Mouse (Mus musculus) liver, embryonic 14.5 days (tissue): ENCODE data around the gene Mgat4d. TPM values are rescaled to one million over a fixed set of nuclear protein-coding genes. Genes with fewer than 3 reads are reported as not detected.
A peak's percentile ranks its signal among the peaks of the same experiment; 100 is the strongest.

Experiments
- ATAC-seq: fragments of 200-750 bp; cut with Nextera tagmentation; 2 replicates; pipeline ENCODE4 v1.8.0; 2017; ENCODE audit warnings: moderate number of reproducible peaks, mild to moderate bottlenecking, moderate library complexity; ENCODE audit not compliant: insufficient read depth
- DNase-seq, 3 experiments: peaks; one replicate each; pipeline ENCODE4 v3.0.0-alpha.2; 2012 to 2013; ENCODE audit warnings: low read depth in 3 of 3, low spot score in 3 of 3
- H3K27ac ChIP-seq: fragments of 300-500 bp; sonication (generic); 2 replicates; pipeline ENCODE4 v1.5.1; 2014; ENCODE audit warnings: moderate library complexity, mild to moderate bottlenecking, control low read depth, inconsistent platforms
- H3K27me3 ChIP-seq: fragments of 300-500 bp; sonication (generic); 2 replicates; pipeline ENCODE4 v1.6.1; 2014; ENCODE audit warnings: mild to moderate bottlenecking, low read length, moderate library complexity; ENCODE audit not compliant: control insufficient read depth, insufficient read depth
- H3K36me3 ChIP-seq: fragments of 300-500 bp; sonication (generic); replicated peaks from 2 replicates; pipeline ENCODE4 v1.6.1; 2014; ENCODE audit warnings: low read depth; ENCODE audit not compliant: control insufficient read depth, insufficient read depth
- H3K4me1 ChIP-seq, 2 experiments: fragments of 200-500 bp in 1 of 2; fragments of 300-500 bp in 1 of 2; sonication (generic) in 1 of 2; replicated peaks; 2 replicates each; pipeline ENCODE4 v1.6.1; 2012 to 2014; ENCODE audit warnings: antibody characterized with exemption in 1 of 2, inconsistent platforms in 1 of 2, low read length in 1 of 2; ENCODE audit not compliant: control insufficient read depth in 2 of 2, insufficient read depth in 2 of 2
- H3K4me2 ChIP-seq: fragments of 300-500 bp; sonication (generic); 2 replicates; pipeline ENCODE4 v1.6.1; 2014; ENCODE audit warnings: low read depth, mild to moderate bottlenecking, control low read depth, moderate library complexity
- H3K4me3 ChIP-seq, 2 experiments: fragments of 200-500 bp in 1 of 2; fragments of 300-500 bp in 1 of 2; sonication (generic) in 1 of 2; 2 replicates each; pipeline ENCODE4 v1.5.1; 2012 to 2014; ENCODE audit warnings: low read depth in 2 of 2, low read length in 2 of 2, mild to moderate bottlenecking in 2 of 2, control low read depth in 1 of 2, inconsistent platforms in 1 of 2, moderate library complexity in 1 of 2; ENCODE audit not compliant: insufficient read depth in 1 of 2
- H3K9ac ChIP-seq: fragments of 300-500 bp; sonication (generic); replicated peaks from 2 replicates; pipeline ENCODE4 v1.6.1; 2014; ENCODE audit warnings: mild to moderate bottlenecking, control low read depth, moderate library complexity
- H3K9me3 ChIP-seq: fragments of 300-500 bp; sonication (generic); 2 replicates; pipeline ENCODE4 v1.6.1; 2016; ENCODE audit warnings: low read length, mixed read lengths; ENCODE audit not compliant: control insufficient read depth
- CTCF ChIP-seq: IDR thresholded peaks from 2 replicates; pipeline ENCODE4 v1.5.1; 2016; ENCODE audit warnings: antibody characterized with exemption, low read depth, control low read depth
- EP300 ChIP-seq: IDR thresholded peaks from 2 replicates; pipeline ENCODE4 v1.6.1; 2016; ENCODE audit warnings: antibody characterized with exemption, low read depth
- WGBS: fragments of 180-500 bp; shearing (Covaris S2); extraction: QIAGEN DNeasy Blood & Tissue Kit; methylation state at CpG from one replicate; pipeline ENCODE4 v1.1.7; 2014; ENCODE audit not compliant: insufficient replicate concordance; 5-methylcytosine and 5-hydroxymethylcytosine counted together
- polyA plus RNA-seq, 2 experiments: library from polyadenylated mRNA; depleted of rRNA in 1 of 2; stranded (reverse) in 1 of 2; unstranded in 1 of 2; fragments of >200 nt; fragmentation: Nextera tagmentation in 1 of 2; extraction: Ambion mirVana in 1 of 2; gene quantifications; 2 replicates each; pipeline versions ENCODE4 v1.2.1 to v1.2.3; 2012 to 2014

Mgat4d gene
- polyA plus RNA-seq, 2 experiments = not detected

DNA sequence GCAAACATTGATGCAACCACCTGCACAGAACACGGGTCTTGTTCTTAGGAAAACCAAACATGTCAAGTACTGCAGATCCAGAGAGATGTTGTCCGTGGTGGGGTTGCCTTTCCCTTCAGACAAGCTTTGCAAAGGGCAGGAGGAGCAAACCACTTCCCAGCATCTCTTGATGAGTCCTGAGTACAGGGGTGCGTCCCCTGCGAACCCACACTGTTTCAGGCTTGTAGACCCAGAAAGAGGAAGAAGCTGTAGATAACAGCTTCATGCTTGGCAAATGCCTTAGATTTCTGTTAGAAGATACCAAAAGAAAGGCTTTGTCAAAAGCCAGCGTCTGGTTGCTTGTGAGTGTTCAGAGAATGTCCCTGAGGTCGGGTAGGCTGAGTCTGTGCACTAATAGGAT, 69.7 kb downstream of the Mgat4d start:
- Histone ChIP-seq H3K4me2 (no peak overlapping the region), H3K9me3 (no peaks in the 10 kb centered on the region), H3K4me3 (no peak overlapping the region), H3K4me1 (peaks cover 15 to 20% of the 10 kb centered on the region in 2 experiments), H3K36me3 (no peaks in the 10 kb centered on the region), H3K27me3 (no peaks in the 10 kb centered on the region), H3K9ac (no peak overlapping the region), H3K27ac (no peak overlapping the region)
- DNase-seq = no peak
- ATAC-seq = no peak
- WGBS = 26% methylated on average over 6 of the region's 6 CpGs
- TF ChIP-seq CTCF (no peak), EP300 (no peak)

DNA sequence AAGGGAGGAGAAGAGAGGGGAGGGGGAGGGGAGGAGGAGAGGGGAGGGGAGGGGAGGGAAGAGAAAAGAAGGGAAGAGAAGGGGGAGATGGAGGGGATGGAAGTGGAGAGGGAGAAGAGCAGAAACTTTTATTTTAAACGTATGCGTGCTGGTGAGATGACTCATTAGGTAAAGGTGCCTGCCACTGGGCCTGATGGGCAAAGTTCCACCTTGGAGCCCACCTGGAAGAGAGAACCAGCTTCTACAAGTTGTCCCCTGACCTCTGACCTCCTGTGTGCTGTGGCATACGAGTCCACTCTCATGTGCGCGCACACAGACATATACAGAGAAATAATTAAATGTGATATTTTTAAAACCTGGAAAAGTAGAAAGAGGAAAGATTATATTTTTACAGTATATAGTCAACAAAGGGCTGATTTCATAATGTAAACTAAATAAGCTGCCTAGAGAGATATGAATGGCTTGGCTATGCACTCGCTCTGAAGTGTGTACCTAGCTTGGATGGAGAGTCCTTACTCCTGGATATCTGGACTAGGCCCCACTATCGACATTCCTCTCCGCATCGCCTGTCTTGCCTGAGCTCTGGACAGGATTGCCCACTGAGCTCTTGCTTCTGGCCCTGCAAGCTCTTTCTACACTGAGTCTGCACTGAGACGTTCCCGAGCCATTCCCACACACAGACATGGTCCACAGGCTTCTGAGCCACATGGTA, 70.7 kb downstream of the Mgat4d start:
- TF ChIP-seq EP300 (no peak), CTCF (no peak)
- no peak overlapping the region for H3K27ac ChIP-seq
- ATAC-seq = no peak

DNA sequence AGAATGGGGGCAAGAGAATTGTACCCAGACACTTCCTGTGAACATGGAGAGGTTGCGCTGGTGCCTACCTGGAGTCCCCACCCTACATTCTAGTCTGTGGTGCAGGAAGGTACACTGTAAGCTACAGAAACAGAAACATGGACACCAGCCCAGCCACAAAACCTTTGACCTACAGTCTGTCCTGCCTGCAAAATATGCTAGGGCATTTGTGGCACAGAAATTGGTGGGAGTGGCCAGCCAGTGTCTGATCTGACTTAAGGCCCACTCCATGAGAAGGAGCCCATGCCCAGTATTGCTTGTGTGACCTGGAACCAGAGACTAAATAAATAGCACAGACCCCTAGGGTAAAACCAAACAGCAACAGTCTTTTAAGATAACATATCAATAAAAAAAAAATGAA, 73.1 kb downstream of the Mgat4d start:
- 96% methylated on average over 1 of the region's 1 CpGs for WGBS
- H3K9me3 ChIP-seq = no peaks in the 10 kb centered on the region
- no peak for DNase-seq
- no peak for ATAC-seq
- no peak overlapping the region for H3K4me2 ChIP-seq
- peaks cover 40 to 41% of the 10 kb centered on the region in 2 experiments for H3K4me1 ChIP-seq
- TF ChIP-seq CTCF = no peak
- no peak for TF ChIP-seq EP300
- no peaks in the 10 kb centered on the region for H3K36me3 ChIP-seq
- no peak overlapping the region; the same call in 1 of the 2 replicates for H3K27ac ChIP-seq
- H3K9ac ChIP-seq = no peak overlapping the region
- no peak overlapping the region for H3K4me3 ChIP-seq
- no peaks in the 10 kb centered on the region for H3K27me3 ChIP-seq

More for the DNA sequence above, 70.7 kb downstream of the Mgat4d start:
- no peak overlapping the region for H3K4me2 ChIP-seq
- no peak for DNase-seq
- H3K9me3 ChIP-seq = no peaks in the 10 kb centered on the region
- peaks cover 25 to 29% of the 10 kb centered on the region in 2 experiments for H3K4me1 ChIP-seq
- H3K4me3 ChIP-seq = no peak overlapping the region
- 81% methylated on average over 11 of the region's 11 CpGs for WGBS
- no peak overlapping the region for H3K9ac ChIP-seq
- H3K27me3 ChIP-seq = no peaks in the 10 kb centered on the region
- no peaks in the 10 kb centered on the region for H3K36me3 ChIP-seq

DNA sequence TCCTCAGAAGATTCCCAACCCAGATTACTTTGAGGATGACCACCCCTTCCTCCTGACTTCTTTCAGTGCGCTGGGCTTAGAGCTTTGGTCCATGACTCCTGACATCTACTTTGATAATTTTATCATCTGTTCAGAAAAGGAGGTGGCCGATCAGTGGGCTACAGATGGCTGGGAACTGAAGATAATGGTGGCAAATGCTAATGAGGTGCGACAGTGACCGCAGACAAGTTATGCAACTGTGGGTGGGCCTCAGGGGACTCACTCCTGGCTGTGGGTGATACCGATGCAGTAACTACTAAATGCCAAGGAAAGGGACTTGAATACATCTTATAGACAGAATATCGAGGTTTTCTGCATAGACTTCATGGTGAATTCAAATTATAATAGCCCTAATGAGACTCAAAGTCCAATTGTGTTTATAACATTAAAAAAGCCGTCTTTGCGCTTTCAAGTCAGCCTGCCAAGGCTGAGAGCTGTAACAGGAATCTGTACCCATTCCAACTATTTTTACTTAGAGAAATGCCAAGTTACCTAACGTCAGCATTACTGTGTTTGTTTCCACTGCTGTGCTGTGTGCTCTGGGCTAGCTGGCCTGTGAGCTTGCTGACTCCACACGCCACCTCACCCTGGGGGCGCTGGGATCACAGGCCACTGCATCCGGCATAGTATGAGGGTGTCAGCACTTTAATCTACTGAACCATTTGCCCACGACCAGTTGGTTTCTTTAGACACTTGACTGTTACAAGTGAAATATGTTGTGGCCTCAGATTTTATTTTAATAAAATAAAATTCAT, 75.0 kb downstream of the Mgat4d start:
- Histone ChIP-seq H3K4me1 (peaks cover 57% of the 10 kb centered on the region in 2 experiments), H3K9ac (peak overlapping the region; percentile 64), H3K27ac (peak overlapping the region; percentile 96), H3K27me3 (no peaks in the 10 kb centered on the region), H3K9me3 (no peaks in the 10 kb centered on the region), H3K36me3 (no peaks in the 10 kb centered on the region), H3K4me3 (peak overlapping the region in 1 of 2 experiments; percentile 25; a peak in 2 of 4 replicates), H3K4me2 (peak overlapping the region; percentile 69)
- DNase-seq (peak; percentile 79 to 82 (median 80)), ATAC-seq (peak; percentile 95)
- peak; percentile 95 for TF ChIP-seq EP300
- TF ChIP-seq CTCF = no peak
- WGBS = 15% methylated on average over 13 of the region's 13 CpGs

DNA sequence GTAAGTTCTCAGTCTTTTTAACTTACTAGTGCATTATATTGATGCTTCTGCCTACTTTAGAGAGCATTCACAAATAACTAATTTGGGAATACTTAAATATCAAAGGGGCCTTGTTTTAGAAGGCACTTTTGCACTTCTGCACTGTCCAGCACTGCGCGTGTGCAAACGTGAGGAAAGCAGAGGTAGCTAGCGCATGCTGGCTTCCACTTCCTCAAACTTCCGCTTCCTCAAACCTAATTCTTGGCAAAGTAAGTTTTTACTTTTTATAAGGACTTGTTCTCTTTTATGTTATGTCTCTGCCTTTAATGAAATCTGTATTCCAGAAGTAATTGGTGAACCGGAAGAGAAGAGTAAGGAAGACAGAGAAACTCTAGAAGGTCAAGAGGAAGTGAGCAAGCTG, 76.9 kb downstream of the Mgat4d start:
- no peak for TF ChIP-seq EP300
- no peak for TF ChIP-seq CTCF
- Histone ChIP-seq H3K4me3 (no peak overlapping the region), H3K9me3 (no peaks in the 10 kb centered on the region), H3K27me3 (no peaks in the 10 kb centered on the region), H3K4me2 (no peak overlapping the region), H3K36me3 (no peaks in the 10 kb centered on the region), H3K27ac (no peak overlapping the region), H3K9ac (no peak overlapping the region), H3K4me1 (peaks cover 62 to 71% of the 10 kb centered on the region in 2 experiments)
- DNase-seq (no peak), ATAC-seq (no peak)
- WGBS = 78% methylated on average over 6 of the region's 6 CpGs
